Mouse (Mus musculus) MEL (cell line): Measurements from ENCODE around the gene Kcnab1.

ENCODE experiments used
- POLR2AphosphoS5 ChIP-seq: IDR thresholded peaks from 2 replicates; pipeline ENCODE4 v1.6.1; 2012; ENCODE audit warnings: low read depth, borderline replicate concordance, mild to moderate bottlenecking, inconsistent platforms, low read length, moderate library complexity, mixed read lengths
- USF2 ChIP-seq, 2 experiments: IDR thresholded peaks; 2 replicates each; pipeline ENCODE4 v1.6.1; 2011 to 2012; ENCODE audit warnings: improper control_type of control experiment in 2 of 2, low read length in 2 of 2, borderline replicate concordance in 1 of 2, inconsistent platforms in 1 of 2, low read depth in 1 of 2, mild to moderate bottlenecking in 1 of 2; ENCODE audit not compliant: insufficient read depth in 1 of 2

- TF ChIP-seq POLR2AphosphoS5: no peak
- no peak for TF ChIP-seq USF2 (IDR thresholded peaks at IDR 0.05; ENCODE audit: borderline replicate concordance in 1 of 2, insufficient read depth in 1 of 2, low read depth in 1 of 2, low read length in 2 of 2)
These were observed 228.8 kb downstream of the Kcnab1 start for GRCm38 (mm10) chr3:65337835-65338464.
